Mouse (Mus musculus) urinary bladder, postnatal 36 days (tissue): Measurements from ENCODE around the gene Dpm1.

ENCODE experiments used
- DNase-seq, 2 experiments: peaks; one replicate each; pipeline ENCODE4 v3.0.0; 2022; ENCODE audit warnings: low spot score in 2 of 2, mixed read lengths in 1 of 2

Dpm1 gene

GRCm38 (mm10) chr2:168229116-168230025, 1.0 kb downstream of the Dpm1 start:
- peak in 1 of 2 experiments; percentile 49 for DNase-seq

GRCm38 (mm10) chr2:168223326-168223725, 7.1 kb downstream of the Dpm1 start:
- no peak for DNase-seq

GRCm38 (mm10) chr2:168213788-168214397, 16.5 kb downstream of the Dpm1 start:
- DNase-seq = no peak

DNA sequence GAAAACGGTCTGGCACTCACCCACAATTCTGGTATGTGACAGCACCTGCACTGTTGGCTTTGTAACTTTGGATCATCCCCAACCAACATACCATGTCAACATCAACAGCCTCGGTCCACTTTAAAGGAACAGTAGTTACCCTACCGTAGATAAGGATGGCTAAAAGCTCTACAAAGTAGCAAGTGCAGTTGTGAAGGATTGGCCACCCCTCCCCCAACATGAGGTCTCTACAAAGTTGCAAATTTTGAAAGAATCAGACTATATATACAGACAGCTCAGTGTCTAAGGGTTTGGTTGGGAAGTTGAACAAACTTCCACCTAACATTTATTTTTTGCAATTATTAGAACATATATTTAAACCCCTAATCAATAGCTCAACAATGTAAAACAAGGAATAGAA, 22.5 kb downstream of the Dpm1 start:
- no peak for DNase-seq

DNA sequence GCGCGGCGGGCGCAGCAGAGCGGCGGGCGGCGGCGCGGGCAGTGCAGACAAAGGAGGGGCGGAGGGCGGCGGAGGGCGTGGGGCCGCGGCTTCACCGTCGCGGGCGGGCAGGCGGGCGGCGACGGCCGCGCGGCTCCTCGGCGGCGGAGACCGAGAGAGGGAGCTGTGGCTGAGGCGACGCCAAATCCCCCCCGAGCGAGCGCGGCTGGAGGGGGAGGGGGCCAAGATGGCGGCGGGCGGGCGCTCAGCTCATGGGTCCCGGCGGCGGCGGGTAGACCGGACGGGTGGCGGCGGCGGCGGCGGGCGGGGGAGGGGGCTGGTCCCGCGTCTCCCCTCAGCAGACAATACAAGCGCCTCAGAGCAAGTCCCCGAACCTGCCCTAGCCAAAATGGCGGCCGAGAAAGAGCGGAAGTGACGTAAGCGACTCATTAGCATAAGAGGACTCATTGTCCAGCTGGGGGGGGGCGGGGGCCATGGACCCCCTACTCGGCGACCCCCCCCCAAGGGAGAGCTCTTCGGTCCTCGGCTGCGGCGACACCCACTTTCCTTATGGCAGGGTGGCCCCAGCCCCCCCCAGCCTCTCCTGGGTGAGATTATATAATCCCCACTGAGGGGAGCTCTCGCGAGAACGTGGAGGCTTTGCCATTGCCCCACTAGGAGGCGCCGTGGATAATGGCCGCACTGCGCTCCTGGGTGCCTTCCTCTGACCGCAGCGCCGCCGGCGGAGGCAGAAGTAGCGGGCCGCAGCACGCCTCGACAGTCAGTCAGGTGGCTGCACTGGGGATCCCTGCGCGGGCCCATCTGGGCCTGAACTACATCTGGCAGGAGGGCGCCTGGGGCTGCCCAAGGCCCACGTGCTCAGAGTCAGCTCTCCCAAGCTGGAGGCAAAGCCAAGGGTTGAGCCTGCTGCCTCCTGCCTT, 23.4 kb downstream of the Dpm1 start, which contains the start of gene Adnp:
Adnp (minus strand) TSS at position 388 of the 920 bp plus-strand sequence.
- DNase-seq = peak; percentile 92 to 96

DNA sequence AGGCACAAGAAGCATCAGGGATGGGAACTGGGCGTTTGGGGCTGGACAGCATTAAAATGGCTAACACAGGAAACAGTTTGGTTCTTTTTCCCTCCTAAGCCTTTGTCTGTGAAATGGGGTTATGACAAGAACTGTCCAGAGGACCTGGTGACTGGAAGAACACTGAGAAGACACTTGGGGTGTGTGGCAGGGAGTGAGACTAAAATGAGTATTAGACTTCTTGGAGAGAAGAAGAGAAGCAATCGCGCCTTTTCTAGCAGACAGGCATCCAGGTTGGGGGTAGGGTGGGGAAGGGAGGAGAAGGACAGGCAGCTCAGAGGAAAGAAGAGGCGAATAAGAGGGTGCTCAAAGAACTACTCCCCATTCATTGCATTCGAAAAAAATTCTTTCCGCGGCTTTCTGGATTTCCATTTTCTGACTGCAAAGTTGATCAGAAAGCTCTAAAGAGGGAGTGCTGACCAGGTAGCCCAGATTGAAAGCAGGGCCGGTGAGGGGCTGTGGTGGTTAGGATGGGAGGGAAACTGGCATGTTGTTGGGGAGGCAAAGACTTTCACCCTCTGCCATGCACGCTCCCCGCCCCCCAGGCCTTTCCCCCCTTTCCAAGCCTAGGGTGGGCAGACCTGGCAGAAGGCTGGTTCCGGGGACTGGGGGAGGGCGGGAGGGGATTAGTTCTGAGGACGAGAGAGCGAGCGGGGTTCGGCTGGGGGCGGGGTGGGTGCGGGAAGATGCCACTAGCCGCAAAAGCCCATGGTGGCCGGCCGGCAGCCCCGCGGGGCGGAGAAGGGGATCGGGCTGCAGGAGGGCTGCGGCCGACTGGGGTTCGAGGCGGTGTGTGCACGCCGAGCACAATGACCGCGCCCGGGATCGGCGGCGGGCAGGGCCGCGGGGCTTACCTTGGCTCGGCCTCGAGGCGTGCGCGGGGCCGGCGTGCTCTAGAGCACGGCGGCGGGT, 24.4 kb downstream of the Dpm1 start:
- DNase-seq = peak in 1 of 2 experiments; percentile 6

DNA sequence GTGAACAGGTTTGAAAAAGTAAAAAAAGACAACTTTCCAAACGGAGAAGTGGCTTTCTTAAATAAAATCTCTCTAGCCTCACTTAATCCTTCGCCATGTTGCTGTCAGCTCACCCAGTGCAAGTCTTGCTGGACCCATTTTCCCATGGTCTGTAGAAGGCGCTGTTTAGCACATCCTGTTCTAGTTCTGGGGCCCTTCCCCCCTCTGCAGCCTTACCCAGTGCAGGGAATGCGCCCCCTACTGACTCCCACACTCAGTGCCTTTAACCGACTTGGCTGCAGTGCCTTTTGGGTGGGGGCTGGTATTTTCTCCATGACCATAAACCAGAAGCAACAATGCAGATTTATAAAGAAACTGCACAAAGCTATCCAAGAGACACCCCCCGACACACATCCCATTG, 25.1 kb downstream of the Dpm1 start:
- DNase-seq = peak; percentile 82 to 86

DNA sequence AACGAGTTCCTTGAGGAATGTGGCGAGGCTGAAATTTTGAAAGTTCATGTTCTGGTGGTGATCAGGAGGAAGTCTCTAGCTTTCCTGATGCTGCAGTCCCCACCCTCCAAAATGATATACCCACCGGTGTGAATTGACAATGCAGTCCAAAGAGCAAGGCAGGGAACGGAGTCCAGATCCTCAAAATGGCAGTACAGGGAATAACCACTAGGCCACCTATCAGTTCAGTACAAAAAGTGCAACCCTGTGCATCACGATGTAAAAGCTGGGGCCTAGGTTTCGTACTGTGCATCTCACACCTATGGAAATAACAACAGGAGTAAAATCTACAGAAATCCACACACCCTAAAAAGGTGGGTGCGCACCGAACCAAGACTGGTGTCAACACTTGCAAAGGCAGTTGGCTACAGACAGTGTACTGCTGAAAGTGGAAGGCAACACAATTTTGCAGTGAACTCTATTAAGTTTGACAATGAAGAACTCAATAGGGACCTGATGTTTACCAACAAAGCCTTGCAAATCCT, 25.9 kb downstream of the Dpm1 start:
- no peak for DNase-seq

DNA sequence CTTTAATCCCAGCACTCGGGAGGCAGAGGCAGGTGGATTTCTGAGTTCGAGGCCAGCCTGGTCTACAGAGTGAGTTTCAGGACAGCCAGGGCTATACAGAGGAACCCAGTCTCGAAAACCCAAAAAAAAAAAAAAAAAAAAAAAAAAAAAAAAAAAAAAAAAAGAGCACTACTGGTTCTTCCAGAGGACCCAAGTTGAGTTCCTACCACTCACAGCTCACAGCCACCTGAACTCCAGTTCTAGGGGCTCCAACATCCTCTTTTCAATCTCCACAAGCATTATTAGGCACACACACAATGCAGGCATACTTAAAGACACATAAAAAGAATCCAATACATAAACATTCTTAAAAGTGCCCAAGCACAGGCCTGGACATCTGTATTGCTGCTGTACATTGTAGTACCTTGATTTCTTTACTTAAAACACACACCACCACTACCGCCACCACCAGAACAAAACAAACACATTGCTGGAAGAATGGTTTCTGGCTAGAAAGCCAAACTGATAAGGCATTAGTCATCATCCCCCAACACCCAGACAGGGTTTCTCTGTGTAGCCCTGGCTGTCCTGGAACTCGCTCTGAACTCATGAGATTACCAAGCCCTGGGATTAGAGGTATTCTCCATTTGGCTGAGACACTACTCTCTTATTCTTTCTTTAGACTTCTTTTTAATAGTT, 30.2 kb downstream of the Dpm1 start:
- no peak for DNase-seq

GRCm38 (mm10) chr2:168199476-168199875, 30.9 kb downstream of the Dpm1 start:
- DNase-seq = no peak

DNA sequence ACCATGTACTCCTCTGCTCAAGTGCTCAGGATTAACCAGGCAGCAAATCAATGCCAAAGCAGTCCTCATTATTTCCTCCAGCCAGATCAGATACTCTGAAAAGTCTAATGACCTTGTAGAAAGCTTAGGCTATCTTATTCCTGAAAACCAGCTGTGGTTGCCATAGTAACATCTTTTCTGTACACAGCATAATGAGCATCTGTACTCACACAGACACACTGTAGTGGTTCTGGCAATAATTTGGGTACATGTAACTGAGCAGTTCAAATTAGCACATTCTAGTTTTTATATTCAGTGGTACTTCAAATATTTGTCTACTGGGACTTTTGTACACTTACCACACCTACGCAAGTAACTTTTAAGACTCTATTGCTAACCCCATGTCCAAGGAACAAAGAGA, 32.0 kb downstream of the Dpm1 start:
- no peak for DNase-seq

GRCm38 (mm10) chr2:168195721-168196120, 34.7 kb downstream of the Dpm1 start:
- DNase-seq = no peak

DNA sequence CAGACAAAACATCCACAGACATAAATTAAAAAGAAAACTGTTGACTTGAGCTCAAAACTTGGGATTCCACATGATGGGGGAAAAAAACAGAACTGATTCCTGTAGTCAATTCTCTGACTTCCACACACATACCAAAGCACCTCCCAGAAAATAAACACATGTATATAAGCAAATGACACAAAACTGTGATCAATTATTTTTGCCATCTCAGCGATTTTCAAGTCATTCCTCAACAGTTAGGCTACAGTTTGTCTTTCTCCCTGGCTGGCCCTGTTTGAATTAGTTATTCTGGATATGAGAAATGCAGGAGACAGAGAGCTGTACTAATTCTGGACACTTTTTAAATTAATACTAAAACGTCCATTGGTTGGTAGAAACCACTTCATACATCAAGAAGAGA, 36.7 kb downstream of the Dpm1 start:
- no peak for DNase-seq

- DNase-seq = no peak
Observed at GRCm38 (mm10) chr2:168191856-168192255, 38.5 kb downstream of the Dpm1 start.

DNA sequence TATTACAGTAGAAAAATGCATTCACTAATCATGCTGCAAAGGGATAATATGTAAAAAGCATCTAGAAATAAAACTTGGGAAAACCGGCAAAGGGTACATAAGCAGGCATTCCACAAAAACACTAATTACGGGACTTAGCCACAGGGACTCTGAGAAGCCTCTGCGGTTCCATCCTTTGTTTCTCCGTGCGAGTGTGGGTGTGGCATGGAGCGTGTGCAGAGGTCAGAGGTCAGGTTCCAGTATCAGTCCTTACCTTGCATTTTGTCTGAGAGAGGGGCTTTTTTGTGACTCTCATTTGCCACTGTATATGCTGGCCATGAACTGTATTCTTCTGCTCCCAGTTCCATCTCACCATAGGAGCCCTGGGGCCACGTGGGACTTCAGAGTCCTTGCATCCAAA, 54.4 kb downstream of the Dpm1 start:
- no peak for DNase-seq

DNA sequence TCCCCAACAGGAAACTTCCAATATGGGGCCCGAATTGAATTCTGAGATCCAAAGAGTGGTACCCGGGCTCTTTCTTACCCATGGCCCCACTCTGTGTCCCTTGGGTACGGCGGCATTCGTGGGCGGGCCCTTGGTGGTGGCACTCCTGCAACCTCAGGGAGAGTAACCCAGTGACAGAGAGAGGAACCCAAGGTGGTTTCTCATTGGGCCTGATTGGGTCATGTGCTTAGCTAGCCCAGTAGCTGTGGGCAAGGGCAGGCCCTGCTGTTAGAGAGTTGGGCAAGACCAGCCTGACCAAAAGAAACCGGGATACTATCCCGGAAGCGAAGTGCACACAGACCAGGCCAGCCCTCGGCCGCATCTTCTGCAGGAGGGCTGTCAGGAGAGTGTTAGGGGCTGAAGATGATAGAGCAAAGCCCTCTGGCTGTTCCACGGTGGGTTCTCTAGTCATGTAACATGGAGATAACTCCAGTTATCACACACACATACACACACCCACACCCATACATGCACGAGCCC, 60.2 kb downstream of the Dpm1 start:
- peak; percentile 50 to 73 for DNase-seq

DNA sequence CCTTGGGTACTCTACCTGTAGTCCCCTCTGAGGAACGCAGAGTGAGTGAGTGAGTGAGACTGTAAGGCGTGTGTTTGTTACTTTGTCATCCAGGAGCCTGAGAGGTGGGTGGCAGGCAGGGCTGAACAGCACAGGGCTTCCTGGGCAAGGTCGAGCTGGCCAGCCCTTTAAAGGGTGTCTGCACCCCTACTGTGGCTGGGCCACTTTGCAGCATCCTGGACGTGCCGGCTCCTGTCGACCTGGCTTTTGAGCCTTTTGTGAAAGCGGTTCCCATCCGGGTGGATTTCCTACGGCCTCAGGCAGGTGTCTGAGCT, 60.6 kb downstream of the Dpm1 start:
- DNase-seq = no peak

DNA sequence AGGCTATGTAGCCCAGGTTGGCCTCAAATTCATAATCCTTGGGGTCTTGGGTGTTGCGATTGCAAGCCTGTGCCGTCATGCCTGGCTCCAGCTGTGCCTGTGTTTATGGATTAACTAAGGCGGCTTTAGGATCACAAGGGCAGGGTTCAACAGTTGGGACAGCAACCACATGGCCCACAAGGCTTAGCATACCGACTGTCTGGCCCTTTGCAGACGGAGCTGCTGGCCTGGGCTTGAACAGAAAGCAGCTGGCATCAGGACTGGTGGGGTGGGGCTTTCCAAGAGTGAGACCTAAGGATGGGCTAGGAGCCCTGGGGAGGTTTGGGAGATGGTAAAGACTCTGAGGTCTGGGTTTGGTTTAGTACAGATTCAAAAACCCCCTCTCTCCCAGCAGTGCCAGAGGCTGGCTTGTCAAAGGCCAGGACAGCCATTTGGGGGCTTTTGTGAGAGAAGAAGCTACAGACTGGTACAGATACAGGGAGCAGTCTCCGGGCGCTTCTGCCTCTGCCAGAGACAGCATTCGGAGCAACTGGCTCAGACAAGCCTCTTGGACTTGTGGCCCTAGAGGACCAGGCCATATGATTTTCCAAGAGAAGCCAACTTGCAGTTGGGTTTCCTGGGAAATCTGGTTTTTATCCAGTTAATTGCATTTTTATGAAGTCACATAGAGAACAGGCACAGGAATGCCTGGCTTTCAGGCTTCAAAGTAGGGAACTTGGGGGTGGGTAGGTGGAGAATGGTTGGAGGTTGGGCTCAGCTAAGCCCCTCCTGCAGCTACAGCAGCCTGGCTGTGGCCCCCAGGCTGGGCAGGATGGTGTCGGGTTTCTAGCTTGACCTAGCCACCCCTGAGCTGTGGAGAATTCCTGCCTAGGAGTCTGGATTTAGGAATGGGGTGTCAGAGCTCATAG, 61.2 kb downstream of the Dpm1 start:
- DNase-seq = no peak

GRCm38 (mm10) chr2:168167781-168168180, 62.6 kb downstream of the Dpm1 start:
- DNase-seq = no peak
